9 mouse cellular contexts compared by ENCODE assay signal in the genomic region with DNA sequence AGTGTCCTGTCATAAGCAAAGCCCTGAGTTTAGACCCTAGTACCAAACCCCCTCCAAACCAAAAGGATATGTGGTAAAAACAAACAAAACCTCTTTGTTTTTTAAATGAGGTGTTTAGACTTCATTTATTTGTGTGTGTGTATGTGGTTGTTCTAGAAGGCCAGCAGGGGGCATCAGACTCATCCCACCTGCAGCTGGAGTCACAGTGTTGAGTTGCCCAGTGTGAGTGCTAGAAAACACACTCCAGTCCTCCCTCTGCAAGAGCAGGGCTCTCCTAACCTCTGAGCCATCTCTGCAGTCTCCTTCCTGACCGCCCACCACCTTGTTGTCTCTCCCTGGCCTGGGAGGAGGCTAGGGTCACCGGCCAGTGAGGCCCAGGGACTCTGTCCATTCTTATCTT. TPM values are rescaled to one million over a fixed set of nuclear protein-coding genes. Genes with fewer than 3 reads are reported as not detected.
DNase-seq lines count a peak whose midpoint lies in the region; ATAC-seq and TF ChIP-seq lines count a peak whose summit lies in the region.
"Had no signal": no experiment of that assay in that cellular context is flagged by ENCODE, and none has a peak within 500 bp of the region (broad histone marks: within the 10 kb centered on the region; RNA-seq: fewer than 3 reads in every experiment).

No protein-coding gene starts in this region.

- peaks cover 11% of the 10 kb centered on the region for H3K36me3 ChIP-seq in heart, embryonic 11.5 days (ENCODE audit: control insufficient read depth, insufficient read depth, low read length)

- no peak overlapping the region for H3K4me2 ChIP-seq in heart, embryonic 11.5 days
- H3K4me2 ChIP-seq: neural tube, embryonic 12.5 days had no signal

- peak; percentile 35; the same call in 1 of the 2 replicates for TF ChIP-seq CTCF in brain, embryonic 14.5 days (IDR thresholded peaks at IDR 0.05; ENCODE audit: borderline replicate concordance, extremely low read depth, insufficient read depth, insufficient read length)

- peaks cover 7% of the 10 kb centered on the region for H3K27me3 ChIP-seq in heart, embryonic 11.5 days (ENCODE audit: control insufficient read depth, insufficient read depth, low read length)

- WGBS in heart, embryonic 11.5 days (ENCODE audit: insufficient replicate concordance), result 60% methylated on average over 2 of the region's 2 CpGs

- no peaks in the 10 kb centered on the region for H3K4me1 ChIP-seq in heart, embryonic 11.5 days (ENCODE audit: control insufficient read depth, insufficient read depth, low read length)
- H3K4me1 ChIP-seq: neural tube, embryonic 12.5 days had no signal

- no peak overlapping the region for H3K9ac ChIP-seq in heart, embryonic 11.5 days (ENCODE audit: low read depth, low read length)
- H3K9ac ChIP-seq: neural tube, embryonic 12.5 days had no signal

- no peak overlapping the region for H3K27ac ChIP-seq in heart, embryonic 11.5 days (ENCODE audit: low read depth, low read length)
- H3K27ac ChIP-seq: neural tube, embryonic 12.5 days had no signal

- no peak for TF ChIP-seq POLR2A in brain, embryonic 14.5 days (IDR thresholded peaks at IDR 0.05; ENCODE audit: borderline replicate concordance, extremely low read depth, insufficient read depth, insufficient read length, poor library complexity, severe bottlenecking)

- ATAC-seq in heart, embryonic 11.5 days (replicated peaks; ENCODE audit: insufficient number of reproducible peaks, low FRiP score, low TSS enrichment), result no peak

- H3K4me3 ChIP-seq in heart, embryonic 11.5 days (ENCODE audit: low read depth, low read length), result no peak overlapping the region
- H3K4me3 ChIP-seq: neural tube, embryonic 12.5 days had no signal

- H3K9me3 ChIP-seq in heart, embryonic 11.5 days (replicated peaks; ENCODE audit: control insufficient read depth, low read length), result no peaks in the 10 kb centered on the region
- H3K9me3 ChIP-seq: neural tube, embryonic 12.5 days had no signal

- peak; percentile 47 for DNase-seq in embryo, embryonic 10 days (ENCODE audit: low spot score)
- DNase-seq in embryo, embryonic 9.5 days (ENCODE audit: extremely low spot score), result no peak
- peak; percentile 32 for DNase-seq in 3134 (ENCODE audit: extremely low read depth, insufficient read length, low spot score)
- DNase-seq in brain, embryonic 14.5 days (ENCODE audit: low read depth), result peak; percentile 31
- DNase-seq in lung, postnatal 14 days, result peak; percentile 20
- no peak for DNase-seq in ovary, postnatal 10 days (ENCODE audit: low spot score)
- DNase-seq in layer of hippocampus, adult 8-10 months (ENCODE audit: low spot score in 2 of 2), result no peak

RNA-seq across cellular contexts. Expression of a gene that starts 9.7 kb away (rescaled TPM):
- polyA plus RNA-seq in brain, embryonic 14.5 days (2012; rRNA removed), result 3.0 and 6.6 TPM in 2 replicates
- total RNA-seq in layer of hippocampus, adult 8-10 months (2022), result 10 to 100 TPM; 77.9 to 90.0 (median 86.8) TPM
- polyA plus RNA-seq in heart, embryonic 11.5 days (2014; fragmentation: Nextera tagmentation; extraction: Ambion mirVana), result 0.14 TPM in 1 of 2 replicates, not detected in the other

RNA-seq across cellular contexts. Expression of a gene that starts 36.8 kb away (rescaled TPM):
- polyA plus RNA-seq in brain, embryonic 14.5 days (2012; rRNA removed), result 151 and 174 TPM in 2 replicates
- total RNA-seq in layer of hippocampus, adult 8-10 months (2022), result 10 to 100 TPM; 69.6 to 85.0 (median 73.3) TPM
- 154 and 162 TPM in 2 replicates for polyA plus RNA-seq in heart, embryonic 11.5 days (2014; fragmentation: Nextera tagmentation; extraction: Ambion mirVana)

Comparison
In these comparisons a context has a peak if more than half of its experiments do, and no peak if none do; other contexts are left out.
1. DNase-seq: peak in embryo, embryonic 10 days (single experiment), 3134 (single experiment), brain, embryonic 14.5 days (single experiment) and lung, postnatal 14 days (single experiment); none in embryo, embryonic 9.5 days (single experiment), ovary, postnatal 10 days (single experiment) and layer of hippocampus, adult 8-10 months (0 of 2).